Mouse (Mus musculus) left cerebral cortex, adult 2 months (tissue): Measurements from ENCODE around the gene Mpo. TPM values are rescaled to one million over a fixed set of nuclear protein-coding genes. Genes with fewer than 3 reads are reported as not detected.
A peak's percentile ranks its signal among the peaks of the same experiment; 100 is the strongest.

Experiments used
- DNase-seq, 2 experiments: peaks; one replicate each; pipeline ENCODE4 v3.0.0; 2021 to 2022; ENCODE audit warnings: low spot score in 2 of 2, mixed read lengths in 1 of 2; ENCODE audit errors: extremely low spot score in 1 of 2
- H3K27ac ChIP-seq: fragments of 200-600 bp; 2 replicates; pipeline ENCODE4 v1.8.1; 2022
- H3K4me3 ChIP-seq: fragments of 200-600 bp; 2 replicates; pipeline ENCODE4 v1.8.1; 2022
- CTCF ChIP-seq: fragments of 200-600 bp; IDR thresholded peaks from 2 replicates; pipeline ENCODE4 v1.8.1; 2022; ENCODE audit warnings: antibody characterized with exemption, mild to moderate bottlenecking, moderate library complexity
- intact Hi-C: fragments of 180-260 bp; cut with DNase I; formaldehyde crosslinking; loops from one replicate; pipeline ENCODE4 v1.15.1; 2025
- total RNA-seq, 2 experiments: library from RNA; stranded (reverse); gene quantifications; 2 replicates each; pipeline ENCODE4 v1.2.3; 2021

Gene Mpo
- total RNA-seq, 2 experiments from 2014 or later = not detected

GRCm38 (mm10) chr11:87760301-87761081, 32.9 kb upstream of the Mpo start, which contains the start of gene Tspoap1:
Gene Tspoap1 (plus strand): TSS chr11:87760541.
- no peak for TF ChIP-seq CTCF
- H3K4me3 ChIP-seq = peak within 1 kb of the TSS; percentile 75
- intact Hi-C loops = loop anchor here (5.0 kb wide), 2 partner anchors 143 to 163 kb away; partner anchors contain the start of gene Hsf5

DNA sequence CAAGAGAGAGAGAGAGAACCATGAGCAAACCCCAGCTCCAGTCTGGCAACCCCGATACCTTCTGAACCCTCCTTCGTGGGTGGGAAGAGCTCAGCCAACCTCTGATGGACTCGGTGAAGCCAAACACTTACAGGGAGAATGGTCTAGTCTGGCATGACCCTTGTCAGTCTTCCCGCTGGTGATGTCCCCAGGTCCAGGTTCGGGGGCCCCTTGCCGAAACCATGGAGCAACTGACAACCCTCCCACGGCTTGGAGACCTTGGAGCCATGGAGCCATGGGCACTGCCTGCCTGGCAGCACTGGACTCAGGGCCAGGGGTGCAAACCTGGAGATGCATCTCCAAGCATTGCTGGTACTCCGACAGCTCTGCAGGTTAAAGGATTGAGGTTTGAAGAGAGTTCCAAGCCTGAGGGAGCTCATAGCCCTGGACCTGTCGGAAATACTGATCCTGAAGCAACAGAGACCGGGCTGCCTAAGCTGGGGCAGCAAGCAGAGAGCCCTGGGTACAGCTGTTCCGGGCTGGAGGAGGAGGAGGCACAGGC, 32.1 kb upstream of the Mpo start:
- Histone ChIP-seq H3K4me3 (peak overlapping the region; percentile 75), H3K27ac (peak overlapping the region; percentile 92)
- no peak for DNase-seq
- intact Hi-C loops = loop anchor here (5.0 kb wide), 2 partner anchors 144 to 164 kb away; partner anchors contain the start of gene Hsf5
- TF ChIP-seq CTCF = no peak

More at GRCm38 (mm10) chr11:87760301-87761081, 32.9 kb upstream of the Mpo start, which contains the start of gene Tspoap1:
- H3K27ac ChIP-seq = peak within 1 kb of the TSS; percentile 92
- peak; percentile 71 for DNase-seq

GRCm38 (mm10) chr11:87761806-87762701, 31.3 kb upstream of the Mpo start:
- DNase-seq = no peak
- intact Hi-C loops = loop anchor here (1.0 to 5.0 kb wide), 5 partner anchors 25 to 165 kb away; partner anchors contain the start of genes Hsf5, Olfr464, Rnf43 and Supt4a
- peak overlapping the region; percentile 75 for H3K4me3 ChIP-seq
- no peak for TF ChIP-seq CTCF
- H3K27ac ChIP-seq = peak overlapping the region; percentile 92

DNA sequence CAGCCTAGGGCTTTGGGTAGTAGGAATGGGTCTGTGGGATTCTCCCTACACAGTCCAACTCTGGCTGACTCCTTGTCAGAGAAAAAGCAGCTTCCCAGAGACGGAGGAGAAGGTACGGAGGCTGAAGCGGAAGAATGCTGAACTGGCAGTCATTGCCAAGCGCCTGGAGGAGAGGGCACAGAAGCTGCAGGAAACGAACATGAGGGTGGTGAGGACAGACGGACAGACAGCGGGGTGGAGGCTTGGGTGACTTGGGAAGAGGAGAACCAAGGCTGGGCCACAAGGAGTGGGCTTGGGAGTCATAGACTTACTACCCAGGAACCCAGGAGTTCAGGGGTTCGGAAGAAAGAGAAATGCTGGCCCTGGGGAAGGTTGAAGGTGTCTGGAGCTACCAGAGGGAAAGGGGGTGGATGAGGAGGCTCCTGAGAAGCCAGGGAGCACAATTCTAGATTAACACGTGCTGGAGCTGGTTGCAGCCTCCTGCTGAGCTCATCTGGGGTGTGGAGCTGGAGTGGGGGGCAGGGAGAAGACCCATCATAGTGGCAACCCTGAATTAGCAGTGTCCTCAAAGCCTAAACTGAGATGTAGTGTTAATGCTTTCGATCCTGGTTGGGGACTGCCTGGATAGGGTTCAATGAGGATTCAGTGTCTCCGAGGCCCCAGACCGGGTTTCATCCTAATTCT, 30.5 kb upstream of the Mpo start:
- H3K27ac ChIP-seq = peak overlapping the region; percentile 92
- peak overlapping the region; percentile 75 for H3K4me3 ChIP-seq
- peak in 1 of 2 experiments; percentile 43 for DNase-seq
- intact Hi-C loops = loop anchor here (1.0 to 5.0 kb wide), 5 partner anchors 26 to 166 kb away; partner anchors contain the start of genes Hsf5, Olfr464, Rnf43 and Supt4a
- no peak for TF ChIP-seq CTCF

- DNase-seq = peak; percentile 82 to 83
- Histone ChIP-seq H3K27ac (peak overlapping the region; percentile 92), H3K4me3 (peak overlapping the region; percentile 75)
- TF ChIP-seq CTCF = no peak
- intact Hi-C loops = loop anchor here (2.0 to 5.0 kb wide), 4 partner anchors 101 to 166 kb away; partner anchors contain the start of genes Hsf5, Olfr464 and Rnf43
These were observed 29.8 kb upstream of the Mpo start for GRCm38 (mm10) chr11:87763511-87763987.

DNA sequence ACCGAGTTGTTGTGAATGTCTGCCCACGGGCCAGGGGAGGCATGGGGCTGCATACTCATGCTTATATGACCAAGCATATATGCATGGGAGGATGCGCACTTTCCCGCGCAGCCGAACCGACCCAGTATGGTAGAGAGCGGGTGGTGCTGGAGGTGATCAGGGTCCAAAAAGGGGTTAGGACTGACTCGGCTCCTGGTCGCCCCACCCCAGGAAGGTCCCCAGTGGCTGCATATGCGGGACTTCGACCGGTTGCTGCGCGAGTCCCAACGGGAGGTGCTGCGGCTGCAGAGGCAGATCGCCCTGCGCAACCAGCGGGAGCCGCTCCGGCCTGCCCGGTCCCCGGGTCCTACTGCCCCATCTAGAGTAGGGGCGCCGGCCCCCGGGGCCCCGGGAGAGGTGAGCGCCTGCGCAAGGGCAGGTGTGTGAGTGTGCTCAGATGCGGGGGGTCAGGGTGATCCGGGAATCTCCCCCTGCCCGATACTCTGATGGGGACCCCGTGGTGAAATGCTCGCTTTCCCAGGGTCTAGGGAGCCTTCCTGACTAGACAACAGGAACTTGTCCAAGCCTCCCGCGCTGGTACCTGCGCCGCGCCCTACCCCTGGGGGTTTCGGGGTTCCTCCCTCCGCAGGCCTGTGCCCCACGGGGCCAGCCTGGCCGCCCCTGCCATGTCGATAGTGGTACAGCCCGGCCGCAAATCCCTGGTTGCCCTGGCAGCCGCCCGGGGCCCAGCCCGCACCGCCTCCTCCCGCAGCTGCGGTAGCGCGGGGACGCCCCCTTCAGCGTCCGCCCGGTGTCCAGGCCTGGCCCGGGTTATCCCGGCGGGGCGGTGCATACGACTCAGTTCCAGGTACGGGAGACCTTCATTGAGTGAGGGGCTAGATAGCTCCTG, 29.1 kb upstream of the Mpo start:
- peak; percentile 63 to 64 for DNase-seq
- intact Hi-C loops = loop anchor here (2.0 to 5.0 kb wide), 4 partner anchors 101 to 167 kb away; partner anchors contain the start of genes Hsf5, Olfr464 and Rnf43
- Histone ChIP-seq H3K27ac (peak overlapping the region; percentile 92), H3K4me3 (peak overlapping the region; percentile 75)
- TF ChIP-seq CTCF = no peak

- intact Hi-C loops = no loop called here
- DNase-seq = no peak
- TF ChIP-seq CTCF = no peak
- no peak overlapping the region for H3K4me3 ChIP-seq
- no peak overlapping the region for H3K27ac ChIP-seq
These were observed 24.6 kb upstream of the Mpo start for GRCm38 (mm10) chr11:87768745-87769144.

DNA sequence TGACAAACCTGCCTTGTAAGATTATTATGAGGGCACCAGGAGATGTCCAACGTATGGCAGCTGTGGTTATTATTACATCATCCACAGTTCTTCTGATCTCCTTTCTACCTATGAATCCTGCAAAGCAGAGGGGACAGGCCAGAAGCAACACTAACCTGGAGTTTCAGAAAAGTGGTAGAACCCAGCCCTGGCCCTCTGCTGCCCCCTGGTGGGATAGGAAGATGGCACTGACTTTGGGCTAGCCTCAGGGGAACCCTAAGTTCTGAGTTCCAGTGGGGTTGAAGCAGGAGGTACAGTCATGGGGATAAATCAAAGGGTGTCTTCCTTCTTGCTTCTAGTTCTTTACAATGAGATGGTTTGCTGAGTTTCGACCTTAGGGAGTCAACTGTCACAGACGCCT, 22.4 kb upstream of the Mpo start:
- no peak overlapping the region for H3K4me3 ChIP-seq
- intact Hi-C loops = loop anchor here (1.0 kb wide), 1 partner anchor 109 kb away; the partner anchor contains the start of gene Rnf43
- DNase-seq = peak; percentile 69 to 75
- no peak overlapping the region for H3K27ac ChIP-seq
- TF ChIP-seq CTCF = peak; percentile 95

DNA sequence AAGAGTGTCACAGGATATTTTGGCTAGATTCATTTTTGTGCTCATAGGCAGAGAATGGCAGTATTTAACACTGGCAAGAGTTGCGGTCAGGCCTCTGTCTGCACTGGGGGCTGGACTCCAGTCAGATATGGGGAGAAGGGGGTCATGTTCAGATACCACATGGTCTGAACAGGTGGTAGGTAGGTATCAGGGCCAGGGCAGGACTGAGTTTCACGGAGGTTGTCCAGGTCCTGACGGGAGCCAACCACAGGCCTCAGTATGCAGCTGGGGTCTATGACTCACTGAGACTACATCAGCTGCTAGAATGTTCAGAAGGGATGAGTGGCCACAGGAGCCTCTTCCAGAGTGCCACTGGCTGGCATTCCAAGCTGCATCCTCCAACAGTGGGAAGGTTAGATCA, 21.0 kb upstream of the Mpo start:
- H3K27ac ChIP-seq = no peak overlapping the region
- intact Hi-C loops = no loop called here
- DNase-seq = no peak
- no peak overlapping the region for H3K4me3 ChIP-seq
- no peak for TF ChIP-seq CTCF
